Mouse (Mus musculus) ES-Bruce4 (cell line): ENCODE measurements around the gene Tcp1. TPM values are rescaled to one million over a fixed set of nuclear protein-coding genes. Genes with fewer than 3 reads are reported as not detected.
A peak's percentile ranks its signal among the peaks of the same experiment; 100 is the strongest.

Source experiments
- H3K27ac ChIP-seq: 2 replicates; pipeline ENCODE4 v1.5.1; 2012; ENCODE audit warnings: low read length, inconsistent platforms; ENCODE audit not compliant: insufficient read depth
- H3K27me3 ChIP-seq: 2 replicates; pipeline ENCODE4 v1.6.1; 2012; ENCODE audit warnings: mild to moderate bottlenecking, low read length, inconsistent platforms; ENCODE audit not compliant: control insufficient read depth, poor library complexity, insufficient read depth, severe bottlenecking
- H3K36me3 ChIP-seq: 2 replicates; pipeline ENCODE4 v1.6.1; 2012; ENCODE audit warnings: inconsistent platforms, mild to moderate bottlenecking, low read length, moderate library complexity; ENCODE audit not compliant: control insufficient read depth, poor library complexity, insufficient read depth, severe bottlenecking
- H3K4me1 ChIP-seq: one replicate; pipeline ENCODE4 v1.8.1; 2011; ENCODE audit warnings: low read length; ENCODE audit not compliant: control insufficient read depth, insufficient read depth
- H3K4me3 ChIP-seq: 2 replicates; pipeline ENCODE4 v1.5.1; 2011; ENCODE audit warnings: low read depth, mild to moderate bottlenecking, low read length
- H3K9ac ChIP-seq: 2 replicates; pipeline ENCODE4 v1.6.1; 2012; ENCODE audit warnings: low read depth, mild to moderate bottlenecking, inconsistent platforms; ENCODE audit not compliant: poor library complexity, severe bottlenecking
- H3K9me3 ChIP-seq: replicated peaks from 2 replicates; pipeline ENCODE4 v1.6.1; 2012; ENCODE audit warnings: mild to moderate bottlenecking, low read length, inconsistent platforms; ENCODE audit not compliant: control insufficient read depth, poor library complexity, insufficient read depth, severe bottlenecking
- CTCF ChIP-seq: IDR thresholded peaks from one replicate; pipeline ENCODE4 v1.8.1; 2011; ENCODE audit warnings: low read depth, low read length
- EP300 ChIP-seq: IDR thresholded peaks from 2 replicates; pipeline ENCODE4 v1.6.1; 2011; ENCODE audit warnings: low read depth, low read length; ENCODE audit not compliant: insufficient read depth
- POLR2A ChIP-seq: IDR thresholded peaks from one replicate; pipeline ENCODE4 v1.8.1; 2011; ENCODE audit warnings: low read length; ENCODE audit not compliant: insufficient read depth
- polyA plus RNA-seq: library from polyadenylated mRNA; stranded (reverse); fragments of >200 nt; gene quantifications from 2 replicates; pipeline ENCODE4 v1.2.4, GENCODE M21; 2011; ENCODE audit warnings: low read depth; ENCODE audit not compliant: missing spikeins, insufficient read depth, insufficient read length

Tcp1 gene
- polyA plus RNA-seq = 618 and 673 TPM in 2 replicates

GRCm38 (mm10) chr17:12915488-12915880 is at the start of gene Tcp1:
Gene Tcp1 (plus strand): TSS chr17:12915701.
- Histone ChIP-seq H3K4me3 (peak within 1 kb of the TSS; percentile 98), H3K9ac (peak within 1 kb of the TSS; percentile 94), H3K9me3 (no peaks in the 10 kb centered on the region), H3K36me3 (peaks cover 47% of the 10 kb centered on the region), H3K27me3 (no peaks in the 10 kb centered on the region), H3K27ac (peak within 1 kb of the TSS; percentile 62), H3K4me1 (peaks cover 2% of the 10 kb centered on the region)
- no peak for TF ChIP-seq POLR2A
- TF ChIP-seq CTCF = no peak
- TF ChIP-seq EP300 = no peak

DNA sequence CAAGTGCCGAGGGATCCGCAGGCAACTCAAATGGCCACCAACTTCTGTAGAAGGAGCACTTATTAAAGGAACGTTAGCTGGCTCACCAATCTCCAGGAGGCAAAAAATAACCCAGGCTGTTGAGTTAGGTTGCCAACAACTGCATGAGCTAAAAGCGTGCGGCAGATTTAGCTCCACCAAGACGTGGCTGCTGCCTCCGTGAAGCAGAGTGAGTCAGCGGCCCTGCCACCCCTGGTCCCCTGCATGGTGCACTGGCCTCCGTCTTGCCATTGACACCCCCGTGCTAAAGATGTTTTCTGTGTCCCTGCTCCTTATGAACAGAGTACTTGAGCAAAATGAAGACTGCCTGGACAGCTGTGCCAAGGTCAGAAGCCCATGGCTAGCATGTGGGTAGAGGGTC is 48.6 kb upstream of the Tcp1 start:
- H3K4me1 ChIP-seq = peaks cover 1% of the 10 kb centered on the region
- no peaks in the 10 kb centered on the region for H3K27me3 ChIP-seq
- no peaks in the 10 kb centered on the region for H3K9me3 ChIP-seq
- no peak overlapping the region for H3K27ac ChIP-seq
- TF ChIP-seq CTCF (no peak), EP300 (no peak)
- no peak overlapping the region for H3K4me3 ChIP-seq
- H3K9ac ChIP-seq = no peak overlapping the region
- no peaks in the 10 kb centered on the region for H3K36me3 ChIP-seq

- Histone ChIP-seq H3K27ac (no peak within 1 kb of the TSS), H3K4me3 (no peak within 1 kb of the TSS), H3K36me3 (no peaks in the 10 kb centered on the region), H3K9me3 (no peaks in the 10 kb centered on the region), H3K4me1 (peaks cover 1% of the 10 kb centered on the region), H3K27me3 (no peaks in the 10 kb centered on the region), H3K9ac (no peak within 1 kb of the TSS)
- TF ChIP-seq CTCF (no peak), POLR2A (no peak), EP300 (no peak)
Measured at GRCm38 (mm10) chr17:12868043-12868442, 47.5 kb upstream of the Tcp1 start, which contains the start of gene Mas1. Gene Mas1 (minus strand): TSS chr17:12868143.

GRCm38 (mm10) chr17:12868640-12869039 is 46.9 kb upstream of the Tcp1 start:
- no peaks in the 10 kb centered on the region for H3K9me3 ChIP-seq
- no peak for TF ChIP-seq EP300
- no peak for TF ChIP-seq POLR2A
- no peak for TF ChIP-seq CTCF
- no peak overlapping the region for H3K27ac ChIP-seq
- H3K9ac ChIP-seq = no peak overlapping the region
- H3K27me3 ChIP-seq = no peaks in the 10 kb centered on the region
- no peak overlapping the region for H3K4me3 ChIP-seq
- H3K36me3 ChIP-seq = no peaks in the 10 kb centered on the region
- peaks cover 1% of the 10 kb centered on the region for H3K4me1 ChIP-seq

GRCm38 (mm10) chr17:12872275-12873028 is 43.0 kb upstream of the Tcp1 start:
- peaks cover 1% of the 10 kb centered on the region for H3K4me1 ChIP-seq
- H3K27ac ChIP-seq = no peak overlapping the region
- no peaks in the 10 kb centered on the region for H3K27me3 ChIP-seq
- H3K9me3 ChIP-seq = no peaks in the 10 kb centered on the region
- TF ChIP-seq POLR2A (no peak), EP300 (no peak), CTCF (no peak)
- H3K9ac ChIP-seq = no peak overlapping the region
- peak overlapping the region; percentile 30; the same call in 1 of the 2 replicates for H3K4me3 ChIP-seq
- H3K36me3 ChIP-seq = no peaks in the 10 kb centered on the region

DNA sequence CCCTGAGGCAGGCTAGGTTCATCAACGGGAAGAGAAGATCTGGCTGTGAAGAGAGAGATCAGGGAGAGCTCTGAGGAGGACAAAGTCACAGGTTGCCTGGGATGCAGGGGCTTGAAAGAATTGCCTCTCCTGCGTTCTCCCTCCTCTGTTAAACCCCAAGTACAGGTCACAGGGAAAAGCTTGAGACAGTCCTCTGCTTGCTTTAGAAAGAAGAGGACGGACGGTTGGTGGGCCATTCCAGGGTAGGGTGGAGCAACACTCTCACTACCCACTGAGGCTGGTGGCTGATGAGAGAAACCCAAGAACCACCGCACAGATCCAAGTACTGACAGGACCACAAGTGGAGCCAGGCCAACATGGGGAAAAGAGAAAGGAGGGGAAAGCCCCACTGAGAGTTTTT is 39.8 kb upstream of the Tcp1 start, which contains the start of gene Mrgprh:
Mrgprh (plus strand) TSS at position 301 of the 400 bp plus-strand sequence.
- TF ChIP-seq EP300 = no peak
- TF ChIP-seq CTCF = no peak
- no peak for TF ChIP-seq POLR2A
- H3K4me3 ChIP-seq = no peak within 1 kb of the TSS

More for the DNA sequence above, 39.8 kb upstream of the Tcp1 start, which contains the start of gene Mrgprh:
- H3K9ac ChIP-seq = no peak within 1 kb of the TSS
- no peaks in the 10 kb centered on the region for H3K4me1 ChIP-seq
- no peaks in the 10 kb centered on the region for H3K9me3 ChIP-seq
- H3K36me3 ChIP-seq = no peaks in the 10 kb centered on the region
- H3K27me3 ChIP-seq = no peaks in the 10 kb centered on the region
- no peak within 1 kb of the TSS for H3K27ac ChIP-seq
